Mouse (Mus musculus) stomach, embryonic 15.5 days (tissue): ENCODE measurements around the gene Prdm10. TPM values are rescaled to one million over a fixed set of nuclear protein-coding genes. Genes with fewer than 3 reads are reported as not detected.

Source experiments
- polyA plus RNA-seq: library from polyadenylated mRNA; unstranded; fragments of >200 nt; fragmentation: Nextera tagmentation; extraction: Ambion mirVana; gene quantifications from 2 replicates; pipeline ENCODE4 v1.2.1, GENCODE M21; 2015

Gene Prdm10
- polyA plus RNA-seq, 1 experiment from 2014 or later = 4.2 TPM

Other genes with a start within 250 kb of the Prdm10 start
- gene Zbtb44, start 249.9 kb upstream of the Prdm10 start, polyA plus RNA-seq = 8.9 and 9.8 TPM in 2 replicates
- 61.4 and 71.8 TPM in 2 replicates for gene St14, start 148.7 kb upstream of the Prdm10 start, polyA plus RNA-seq
- gene Aplp2, start 68.7 kb upstream of the Prdm10 start, polyA plus RNA-seq = 279 and 284 TPM in 2 replicates
- gene Nfrkb, start 105.7 kb downstream of the Prdm10 start, polyA plus RNA-seq = 16.5 and 18.4 TPM in 2 replicates
- 24.1 and 28.5 TPM in 2 replicates for gene Tmem45b, start 183.9 kb downstream of the Prdm10 start, polyA plus RNA-seq